Mouse (Mus musculus) retina, adult 2 months (tissue): ENCODE measurements around the gene Arhgap24.

Experiments
- DNase-seq: peaks from one replicate; pipeline ENCODE4 v3.0.0-alpha.2; 2012; ENCODE audit warnings: low read depth, low spot score

Arhgap24 gene

GRCm38 (mm10) chr5:102742554-102743255 lies 261.5 kb downstream of the Arhgap24 start:
- DNase-seq = no peak

DNA sequence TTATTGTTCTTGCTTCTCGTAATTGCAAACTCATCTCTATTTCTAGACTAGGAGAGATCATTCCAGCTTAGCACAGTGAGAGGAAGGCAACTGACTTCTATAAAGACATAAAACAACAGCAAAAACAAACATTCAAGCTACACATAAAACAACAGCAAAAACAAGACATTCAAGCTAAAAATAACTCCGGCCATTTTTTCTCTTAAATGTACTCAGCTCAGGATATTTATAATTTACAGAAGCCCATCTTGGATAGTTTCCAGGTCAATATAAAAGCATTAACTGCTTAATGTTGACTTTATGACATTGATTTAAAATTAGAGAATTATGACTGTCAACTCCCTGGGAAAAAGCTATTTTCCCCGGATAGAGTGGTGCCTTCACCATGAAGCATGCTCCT lies 262.2 kb downstream of the Arhgap24 start:
- no peak for DNase-seq

GRCm38 (mm10) chr5:102744051-102744450 lies 262.9 kb downstream of the Arhgap24 start:
- DNase-seq = no peak

- DNase-seq = no peak
Observed at GRCm38 (mm10) chr5:102748146-102748545, 267.0 kb downstream of the Arhgap24 start.

- DNase-seq = no peak
Observed at GRCm38 (mm10) chr5:102749020-102749419, 267.8 kb downstream of the Arhgap24 start.

DNA sequence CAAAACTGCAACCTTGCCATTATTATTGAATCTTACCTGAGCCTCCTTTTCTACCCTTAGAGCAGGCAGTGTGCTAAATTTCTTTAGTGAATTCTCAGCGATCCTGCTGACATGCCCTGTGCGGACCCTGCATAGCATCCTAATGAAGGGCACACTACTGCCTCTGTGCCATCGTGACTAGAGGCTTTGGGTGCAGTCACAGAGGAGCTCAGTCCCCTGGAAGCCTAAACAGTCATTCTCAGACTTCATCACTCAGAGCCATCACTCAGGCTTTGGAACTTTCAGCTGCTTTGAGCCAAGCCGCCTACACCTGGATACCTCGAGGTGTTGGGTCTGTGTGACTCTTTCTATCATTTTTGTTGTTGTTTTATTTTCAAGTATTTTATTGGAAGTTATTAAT lies 269.5 kb downstream of the Arhgap24 start:
- no peak for DNase-seq

GRCm38 (mm10) chr5:102751661-102752307 lies 270.6 kb downstream of the Arhgap24 start:
- no peak for DNase-seq

DNA sequence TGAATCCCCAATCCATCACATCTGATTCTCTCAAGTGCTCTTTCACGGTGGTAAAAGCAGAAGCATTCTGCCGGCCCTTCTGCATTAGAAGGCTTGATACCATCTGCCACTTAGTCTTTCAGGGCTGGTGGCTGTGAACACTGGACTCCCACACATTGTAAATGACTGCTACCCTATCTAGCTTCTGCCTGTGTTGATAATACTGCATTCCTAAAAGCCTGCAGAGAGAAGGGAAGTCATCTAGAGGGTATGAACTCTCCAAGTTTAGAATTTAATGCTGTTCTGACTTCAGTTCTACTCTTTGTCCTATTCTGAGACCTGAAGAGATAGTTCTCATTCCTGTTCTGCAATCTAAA lies 271.1 kb downstream of the Arhgap24 start:
- no peak for DNase-seq

DNA sequence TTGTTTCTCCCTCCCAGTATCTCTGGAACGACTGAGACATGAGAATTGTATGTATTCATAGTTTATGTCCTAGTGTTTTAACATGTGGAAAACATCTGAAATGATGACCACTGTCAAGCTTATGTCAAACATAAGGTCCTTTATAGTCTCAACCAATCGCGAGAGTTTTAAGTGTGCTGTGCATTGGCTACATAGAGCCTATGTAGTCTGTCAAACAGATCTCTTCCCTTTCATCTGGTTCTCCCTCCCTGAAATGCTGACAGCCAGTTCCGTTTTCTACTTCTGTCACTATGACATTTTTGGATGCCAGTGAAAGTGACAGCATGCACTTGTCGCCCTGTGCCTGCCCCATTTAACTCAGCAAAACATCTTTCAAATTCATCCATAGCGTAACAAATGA lies 275.8 kb downstream of the Arhgap24 start:
- no peak for DNase-seq

DNA sequence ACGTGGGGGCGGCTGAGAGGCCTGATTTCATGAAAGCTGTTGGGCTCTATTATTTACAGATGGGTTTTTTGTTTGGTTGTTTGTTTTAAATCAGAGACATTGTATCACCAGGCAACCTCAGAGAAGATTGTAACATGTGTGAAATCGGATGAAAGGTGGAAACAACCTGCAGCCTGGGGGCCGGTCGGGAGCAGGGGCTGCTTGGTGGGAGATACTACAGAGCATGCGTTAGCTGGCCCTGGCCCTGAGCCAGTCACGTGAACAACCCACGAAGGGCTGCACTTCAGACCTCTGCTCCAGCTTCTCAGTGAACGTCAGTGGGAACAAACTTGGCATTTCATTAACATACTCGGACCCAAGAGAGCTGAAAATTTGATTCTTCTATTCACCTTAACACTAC lies 284.5 kb downstream of the Arhgap24 start:
- DNase-seq = no peak

- DNase-seq = peak; percentile 42
Observed at GRCm38 (mm10) chr5:102766311-102767057, 285.3 kb downstream of the Arhgap24 start.

DNA sequence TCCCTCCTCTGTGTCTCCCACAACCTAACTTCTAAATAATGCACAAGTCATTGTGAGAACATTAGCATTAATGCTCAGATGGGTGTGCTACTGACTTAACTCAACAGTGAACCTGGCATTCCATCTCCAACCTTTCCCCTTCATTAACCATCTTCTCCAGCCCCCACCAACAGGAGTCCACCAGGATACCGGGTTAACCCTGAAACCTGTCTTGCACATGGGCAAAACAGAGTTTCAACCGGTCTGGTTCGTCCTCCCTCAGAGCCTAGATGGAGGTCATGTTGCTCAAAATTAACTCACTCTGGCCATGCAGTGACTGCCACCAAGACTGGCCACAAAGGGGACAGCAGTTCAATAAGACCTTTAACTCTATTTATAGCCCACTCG lies 285.9 kb downstream of the Arhgap24 start:
- no peak for DNase-seq

DNA sequence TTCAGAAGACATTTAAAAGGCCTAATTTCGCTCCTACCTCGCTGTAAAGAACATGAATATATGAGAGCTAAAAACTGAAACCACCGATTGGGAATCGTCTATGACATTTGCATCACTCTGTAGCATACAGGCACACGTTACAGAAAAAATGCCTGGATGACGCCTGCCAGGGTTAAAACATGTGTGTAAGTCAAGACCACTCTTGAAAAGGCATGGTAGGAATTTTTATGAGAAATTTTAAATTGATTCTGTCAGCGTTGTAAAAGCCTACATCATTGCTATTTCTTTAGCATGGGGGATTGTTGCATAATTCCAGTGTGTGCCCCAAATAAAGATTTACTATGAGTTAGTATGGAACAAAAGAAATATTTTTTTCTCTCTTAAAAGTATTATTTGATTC lies 286.6 kb downstream of the Arhgap24 start:
- DNase-seq = no peak

DNA sequence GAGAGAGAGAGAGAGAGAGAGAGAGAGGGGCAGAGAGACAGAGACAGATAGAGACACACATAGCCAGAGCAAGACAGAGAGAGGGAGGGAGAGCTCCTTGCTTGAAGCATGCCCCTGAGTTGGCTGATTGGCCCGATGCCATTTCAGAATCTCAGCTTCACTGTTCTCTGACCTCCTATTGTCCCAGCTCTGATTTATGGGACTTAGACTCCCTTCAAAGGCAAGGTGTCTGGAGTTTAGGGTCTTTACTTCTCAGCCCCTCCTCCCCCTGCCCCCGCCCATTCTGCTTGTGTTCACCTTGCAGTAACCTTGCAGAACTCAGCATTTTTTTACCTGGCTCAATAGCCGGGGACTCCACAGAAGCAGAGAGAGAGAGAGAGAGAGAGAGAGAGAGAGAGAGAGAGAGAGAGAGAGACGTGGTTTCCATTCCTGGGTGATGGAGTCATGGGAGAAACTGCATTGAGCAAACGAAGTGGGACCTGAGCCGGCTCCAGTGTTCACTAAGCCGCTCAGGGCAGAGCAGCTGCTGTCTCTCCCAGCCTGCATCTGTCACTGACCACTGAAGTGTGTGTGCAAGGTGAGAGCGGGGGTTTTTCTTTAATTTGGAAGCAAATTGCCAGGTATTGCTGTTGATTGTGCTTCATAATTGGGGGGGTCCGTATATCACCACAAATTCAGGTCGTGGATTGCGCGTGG lies 287.3 kb downstream of the Arhgap24 start:
- peak; percentile 69 for DNase-seq

DNA sequence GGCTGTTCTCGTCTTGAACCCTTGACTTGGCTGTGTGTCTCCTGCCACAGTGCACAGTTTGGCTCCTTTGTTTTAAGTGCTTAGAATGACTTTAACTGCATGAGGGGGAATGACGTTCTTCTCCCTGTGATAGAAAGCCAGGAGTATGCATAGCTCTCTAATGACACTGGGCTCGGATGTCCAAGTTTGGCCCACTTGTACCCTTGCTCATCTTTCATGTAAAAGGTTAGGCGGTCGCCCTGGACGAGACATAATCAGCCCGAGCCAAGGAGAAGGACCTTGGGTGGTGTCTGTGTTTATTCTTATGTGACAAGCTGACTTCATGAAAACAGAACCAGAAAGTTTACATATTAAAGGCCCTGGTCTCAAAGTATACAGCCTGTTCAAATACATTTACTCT lies 289.4 kb downstream of the Arhgap24 start:
- DNase-seq = no peak

GRCm38 (mm10) chr5:102774500-102774899 lies 293.3 kb downstream of the Arhgap24 start:
- no peak for DNase-seq

DNA sequence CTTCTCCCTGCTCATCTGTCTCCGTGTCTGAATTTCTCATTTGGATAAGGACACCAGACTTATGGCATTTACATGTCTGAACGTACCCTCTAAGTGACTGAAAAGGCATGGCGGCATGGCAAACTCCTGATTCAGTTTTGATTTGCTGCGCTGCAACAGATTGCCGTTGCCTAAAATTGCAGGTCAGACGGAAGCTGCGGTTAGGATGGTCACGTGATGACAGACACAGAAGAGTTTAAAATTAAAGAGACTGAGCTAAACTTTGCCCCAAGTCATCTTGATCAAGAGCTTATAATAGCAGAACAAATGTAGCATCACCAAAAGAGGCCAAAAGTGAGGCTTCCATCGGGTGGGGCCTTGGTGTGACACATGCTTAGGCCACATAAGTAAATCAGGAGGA lies 296.1 kb downstream of the Arhgap24 start:
- no peak for DNase-seq

- DNase-seq = no peak
Observed at GRCm38 (mm10) chr5:102777852-102778251, 296.7 kb downstream of the Arhgap24 start.

GRCm38 (mm10) chr5:102778253-102778652 lies 297.1 kb downstream of the Arhgap24 start:
- DNase-seq = no peak

- no peak for DNase-seq
Observed at GRCm38 (mm10) chr5:102783585-102783984, 302.4 kb downstream of the Arhgap24 start.

DNA sequence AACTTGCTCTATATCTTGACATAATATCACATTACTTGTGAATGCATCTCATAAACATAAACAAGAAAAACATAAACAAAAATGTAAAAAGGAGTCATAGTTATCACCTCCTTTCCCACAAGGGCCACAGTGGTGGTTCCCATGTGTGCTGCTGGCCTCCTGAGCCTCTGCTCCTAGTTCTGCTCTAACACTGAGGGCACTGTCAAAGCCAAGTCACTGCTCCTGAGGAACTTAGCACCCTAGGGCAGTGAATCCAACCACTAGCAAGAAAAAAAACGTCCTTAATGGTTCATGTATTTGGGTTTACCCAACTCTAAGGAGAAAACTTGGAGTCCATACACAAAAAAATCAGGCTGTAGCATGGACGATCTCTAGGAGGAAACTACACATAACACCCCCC lies 304.9 kb downstream of the Arhgap24 start:
- no peak for DNase-seq

GRCm38 (mm10) chr5:102788437-102788836 lies 307.2 kb downstream of the Arhgap24 start:
- DNase-seq = no peak
